10 mouse cellular contexts compared by ENCODE assay signal in genomic region chr5:149513438-149514086, GRCm38 (mm10). TPM values are rescaled to one million over a fixed set of nuclear protein-coding genes. Genes with fewer than 3 reads are reported as not detected.
A peak's percentile ranks its signal among the peaks of the same experiment; 100 is the strongest.
DNase-seq lines count a peak whose midpoint lies in the region; ATAC-seq and TF ChIP-seq lines count a peak whose summit lies in the region.
"Had no signal": no experiment of that assay in that cellular context is flagged by ENCODE, and none has a peak within 500 bp of the region (broad histone marks: within the 10 kb centered on the region; RNA-seq: fewer than 3 reads in every experiment).

No protein-coding gene starts in this region.

- H3K27me3 ChIP-seq in lung, embryonic 14.5 days (ENCODE audit: insufficient read depth, low read length): no peaks in the 10 kb centered on the region
- no peaks in the 10 kb centered on the region for H3K27me3 ChIP-seq in forebrain, embryonic 14.5 days (replicated peaks; ENCODE audit: control insufficient read depth, insufficient read depth, low read length)
- H3K27me3 ChIP-seq in intestine, postnatal 0 days (replicated peaks; ENCODE audit: control insufficient read depth, insufficient read depth, low read length): no peaks in the 10 kb centered on the region
- H3K27me3 ChIP-seq in stomach, embryonic 14.5 days (ENCODE audit: control insufficient read depth, insufficient read depth, low read length): no peaks in the 10 kb centered on the region

- peak overlapping the region; percentile 54 for H3K4me2 ChIP-seq in lung, embryonic 14.5 days
- H3K4me2 ChIP-seq in forebrain, embryonic 14.5 days (ENCODE audit: low read length): peak overlapping the region; percentile 23; the same call in 1 of the 2 replicates
- peak overlapping the region; percentile 37 for H3K4me2 ChIP-seq in intestine, postnatal 0 days (replicated peaks; ENCODE audit: low read depth)
- peak overlapping the region; percentile 26; the same call in 1 of the 2 replicates for H3K4me2 ChIP-seq in stomach, embryonic 14.5 days (replicated peaks; ENCODE audit: low read depth, low read length)

- TF ChIP-seq CTCF in lung, embryonic 14.5 days (IDR thresholded peaks at IDR 0.05; ENCODE audit: low read depth): no peak
- TF ChIP-seq CTCF in intestine, postnatal 0 days (IDR thresholded peaks at IDR 0.05; ENCODE audit: low read depth): no peak

- peak; percentile 42 for ATAC-seq in lung, embryonic 14.5 days (ENCODE audit: insufficient read depth)
- ATAC-seq in forebrain, embryonic 14.5 days: peak; percentile 73
- no peak for ATAC-seq in intestine, postnatal 0 days
- no peak for ATAC-seq in stomach, embryonic 14.5 days (ENCODE audit: insufficient number of reproducible peaks, insufficient read depth, low FRiP score, low read depth)

- H3K36me3 ChIP-seq in lung, embryonic 14.5 days (ENCODE audit: insufficient read depth): no peaks in the 10 kb centered on the region
- no peaks in the 10 kb centered on the region for H3K36me3 ChIP-seq in forebrain, embryonic 14.5 days (ENCODE audit: control insufficient read depth, insufficient read depth, low read length)
- no peaks in the 10 kb centered on the region for H3K36me3 ChIP-seq in intestine, postnatal 0 days (ENCODE audit: control insufficient read depth, insufficient read depth)
- H3K36me3 ChIP-seq in stomach, embryonic 14.5 days (ENCODE audit: control insufficient read depth, insufficient read depth, low read length): no peaks in the 10 kb centered on the region
- H3K36me3 ChIP-seq: G1E had no signal

- no peak overlapping the region for H3K4me3 ChIP-seq in lung, embryonic 14.5 days (ENCODE audit: low read depth, low read length)
- no peak overlapping the region for H3K4me3 ChIP-seq in forebrain, embryonic 14.5 days (ENCODE audit: low read depth, low read length)
- H3K4me3 ChIP-seq in intestine, postnatal 0 days (ENCODE audit: low read depth, low read length): no peak overlapping the region
- H3K4me3 ChIP-seq in stomach, embryonic 14.5 days (ENCODE audit: low read depth, low read length): no peak overlapping the region

- DNase-seq in lung, embryonic 14.5 days: no peak
- DNase-seq in lung, postnatal 10 days: no peak
- peak; percentile 88 for DNase-seq in forebrain, embryonic 14.5 days (ENCODE audit: low spot score)
- no peak for DNase-seq in urinary bladder, adult 18-20 months (ENCODE audit: low spot score in 2 of 2)
- no peak for DNase-seq in adrenal gland, adult (ENCODE audit: inconsistent age in 2 of 2, low spot score in 1 of 2)

- peak overlapping the region; percentile 95 for H3K27ac ChIP-seq in lung, embryonic 14.5 days (ENCODE audit: low read depth)
- peak overlapping the region; percentile 72 for H3K27ac ChIP-seq in forebrain, embryonic 14.5 days (ENCODE audit: low read depth, low read length)
- H3K27ac ChIP-seq in intestine, postnatal 0 days (ENCODE audit: low read depth, low read length): peak overlapping the region; percentile 28; the same call in 1 of the 2 replicates
- peak overlapping the region; percentile 75; the same call in 1 of the 2 replicates for H3K27ac ChIP-seq in stomach, embryonic 14.5 days (ENCODE audit: low read length)

- H3K4me1 ChIP-seq in lung, embryonic 14.5 days (ENCODE audit: insufficient read depth): peaks cover 19% of the 10 kb centered on the region
- H3K4me1 ChIP-seq in forebrain, embryonic 14.5 days (ENCODE audit: control insufficient read depth, insufficient read depth, low read length): peaks cover 36% of the 10 kb centered on the region
- no peaks in the 10 kb centered on the region for H3K4me1 ChIP-seq in intestine, postnatal 0 days (replicated peaks; ENCODE audit: control insufficient read depth, insufficient read depth, low read length)
- H3K4me1 ChIP-seq in stomach, embryonic 14.5 days (ENCODE audit: control insufficient read depth, insufficient read depth, low read length): peaks cover 11% of the 10 kb centered on the region; the same call in 1 of the 2 replicates

- peak overlapping the region; percentile 16 for H3K9ac ChIP-seq in lung, embryonic 14.5 days
- H3K9ac ChIP-seq in forebrain, embryonic 14.5 days (ENCODE audit: low read length): no peak overlapping the region
- H3K9ac ChIP-seq in intestine, postnatal 0 days (ENCODE audit: low read depth, low read length): no peak overlapping the region
- H3K9ac ChIP-seq in stomach, embryonic 14.5 days (replicated peaks; ENCODE audit: low read depth, low read length): no peak overlapping the region

- 28% methylated on average over 9 of the region's 9 CpGs for WGBS in lung, embryonic 14.5 days
- WGBS in forebrain, embryonic 14.5 days: 5% methylated on average over 9 of the region's 9 CpGs
- 57% methylated on average over 9 of the region's 9 CpGs for WGBS in intestine, postnatal 0 days
- whole genome bisulfite sequencing in stomach, embryonic 14.5 days: 36% methylated on average over 9 of the region's 9 CpGs

- no peaks in the 10 kb centered on the region for H3K9me3 ChIP-seq in lung, embryonic 14.5 days (ENCODE audit: low read depth, low read length)
- H3K9me3 ChIP-seq in forebrain, embryonic 14.5 days (replicated peaks; ENCODE audit: control insufficient read depth, low read length): no peaks in the 10 kb centered on the region
- H3K9me3 ChIP-seq in intestine, postnatal 0 days (ENCODE audit: control insufficient read depth): no peaks in the 10 kb centered on the region
- H3K9me3 ChIP-seq in stomach, embryonic 14.5 days (ENCODE audit: control insufficient read depth, low read depth, low read length): no peaks in the 10 kb centered on the region

RNA-seq across cellular contexts. Expression of gene Wdr95, which starts 14.9 kb away (rescaled TPM):
- polyA plus RNA-seq in lung, embryonic 14.5 days (2014; fragmentation: Nextera tagmentation; extraction: Ambion mirVana): not detected in 2 replicates
- polyA plus RNA-seq in forebrain, embryonic 14.5 days (2014; fragmentation: Nextera tagmentation; extraction: Ambion mirVana): 0.69 and 1.2 TPM in 2 replicates
- not detected in 2 replicates for polyA plus RNA-seq in intestine, postnatal 0 days (2015; fragmentation: Nextera tagmentation; extraction: Ambion mirVana)
- polyA plus RNA-seq in stomach, embryonic 14.5 days (2014; fragmentation: Nextera tagmentation; extraction: Ambion mirVana): not detected in 2 replicates
- polyA plus RNA-seq: G1E; limb, embryonic 11.5 days; small intestine, adult 2 months had no signal

Comparison
In these comparisons a context has a peak if more than half of its experiments do, and no peak if none do; other contexts are left out.
1. ATAC-seq: peak in lung, embryonic 14.5 days (single experiment) and forebrain, embryonic 14.5 days (single experiment); none in intestine, postnatal 0 days (single experiment) and stomach, embryonic 14.5 days (single experiment).
2. H3K27ac ChIP-seq: peak in every context shown above with its lines; median percentile 95 in lung, embryonic 14.5 days; 75 in stomach, embryonic 14.5 days; 72 in forebrain, embryonic 14.5 days; 28 in intestine, postnatal 0 days.
3. Peak in every context shown above with its lines, with median percentiles within 50 percentile points of each other: H3K4me2 ChIP-seq.